Mouse (Mus musculus): Measurements from ENCODE around the gene Mtor.

Gene Mtor

DNA sequence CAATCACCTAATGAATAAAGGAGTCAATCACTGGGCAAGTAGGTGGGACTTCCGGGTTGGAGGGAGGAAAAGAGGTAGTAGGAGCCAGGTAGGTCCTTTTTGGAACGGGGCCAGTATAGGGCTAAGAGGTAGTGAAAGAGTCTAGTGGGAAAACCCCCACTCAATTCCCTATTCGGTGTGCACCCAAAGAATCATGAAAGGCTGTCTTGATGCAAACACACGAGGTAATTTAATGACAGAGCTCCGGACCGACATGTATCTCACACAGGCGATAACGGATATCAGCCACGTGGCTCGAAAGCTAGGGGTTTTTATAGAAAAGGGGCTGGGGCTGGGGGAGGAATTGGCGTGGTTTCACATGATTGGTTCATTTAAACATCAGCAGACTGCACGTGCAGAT is 150.4 kb downstream of the Mtor start:
- DNase-seq, result peak; percentile 77

DNA sequence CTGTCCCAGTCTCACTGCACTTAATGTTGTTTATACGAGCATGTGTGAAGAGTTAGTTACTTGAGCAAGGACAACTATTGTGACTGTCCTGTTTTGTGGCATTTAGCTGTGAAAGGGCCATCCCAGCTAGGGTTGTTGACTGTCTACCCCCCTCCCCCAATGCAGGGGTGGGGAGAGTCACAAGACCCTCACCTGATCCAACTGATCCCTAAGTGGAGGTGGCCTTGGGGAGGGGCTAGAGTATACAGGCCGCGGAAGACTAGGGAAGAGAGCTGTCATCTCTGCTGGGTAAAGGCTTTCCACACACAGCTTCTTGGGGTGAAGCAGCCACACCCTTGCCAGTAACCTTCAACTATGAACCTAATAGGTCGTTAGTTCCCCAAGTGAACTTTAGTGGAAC is 151.9 kb downstream of the Mtor start:
- peak; percentile 74 for DNase-seq

GRCm38 (mm10) chr4:148601871-148602270 is 153.5 kb downstream of the Mtor start:
- peak; percentile 34 for DNase-seq

- DNase-seq, result peak; percentile 91
Measured at GRCm38 (mm10) chr4:148602357-148603120, 154.1 kb downstream of the Mtor start, which contains the start of gene Masp2. Gene Masp2 (plus strand): TSS chr4:148602554.

DNA sequence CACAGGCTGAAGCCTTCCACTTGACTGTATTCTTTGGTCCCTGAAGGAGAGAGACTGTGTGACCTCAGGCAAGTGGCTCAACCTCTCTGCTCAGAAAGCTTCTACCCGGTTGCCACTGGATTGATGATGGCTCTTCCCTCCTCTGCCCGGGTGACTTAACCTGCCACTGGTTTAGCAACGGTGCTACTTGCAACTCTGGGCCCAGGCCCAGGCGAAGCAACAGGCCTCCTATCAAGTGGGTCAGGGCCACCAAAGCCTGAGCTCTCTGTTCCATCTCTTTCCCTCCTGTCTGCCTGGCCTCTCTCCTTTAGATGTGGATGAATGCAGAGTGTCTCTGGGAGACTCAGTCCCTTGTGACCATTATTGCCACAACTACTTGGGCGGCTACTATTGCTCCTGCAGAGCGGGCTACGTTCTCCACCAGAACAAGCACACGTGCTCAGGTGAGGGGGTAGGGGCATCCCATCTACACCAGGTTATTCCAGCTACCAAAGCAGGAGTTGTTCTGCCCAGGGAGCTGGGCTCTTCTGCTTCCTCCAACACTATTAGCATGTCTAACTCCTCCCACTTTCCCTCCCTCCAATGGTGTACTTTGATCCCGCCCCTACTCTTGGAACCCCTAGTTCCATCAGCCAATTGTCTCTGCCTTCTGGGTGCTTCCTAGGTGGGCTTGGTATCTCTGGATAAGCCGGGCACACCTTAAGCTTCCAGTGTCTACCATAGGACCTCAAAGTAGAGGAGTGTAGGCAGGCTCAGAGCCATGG is 155.1 kb downstream of the Mtor start:
- DNase-seq, result peak; percentile 84

DNA sequence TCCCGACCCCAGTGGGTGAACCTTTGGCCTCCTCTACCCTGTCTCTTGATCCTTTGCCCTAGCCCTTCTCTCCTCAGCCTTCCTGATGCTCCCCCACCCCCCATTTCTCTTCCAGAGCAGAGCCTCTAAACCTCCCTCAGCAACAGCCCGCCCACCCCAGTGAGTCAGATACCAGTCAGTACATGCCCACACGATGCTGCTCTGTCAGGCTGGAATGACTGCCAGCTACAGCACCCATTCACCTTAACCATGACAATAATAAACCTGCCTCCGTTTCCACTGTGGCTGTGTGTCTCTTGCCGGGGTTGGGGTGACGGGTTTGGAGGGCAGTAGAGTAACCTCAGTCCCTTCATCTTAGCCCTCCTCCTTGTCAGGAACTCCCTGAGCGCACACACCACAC is 155.7 kb downstream of the Mtor start:
- DNase-seq, result peak; percentile 84

GRCm38 (mm10) chr4:148604541-148605165 is 156.2 kb downstream of the Mtor start:
- DNase-seq, result peak; percentile 93

All from heart, adult 11 months (tissue).